ENCODE assay signal across 18 mouse cellular contexts in genomic region chr9:97103376-97104061, GRCm38 (mm10). TPM values are rescaled to one million over a fixed set of nuclear protein-coding genes. Genes with fewer than 3 reads are reported as not detected.
DNase-seq lines count a peak whose midpoint lies in the region; ATAC-seq and TF ChIP-seq lines count a peak whose summit lies in the region.
"Had no signal": no experiment of that assay in that cellular context is flagged by ENCODE, and none has a peak within 500 bp of the region (broad histone marks: within the 10 kb centered on the region; RNA-seq: fewer than 3 reads in every experiment).

No protein-coding gene starts in this region.

- H3K27ac ChIP-seq in liver, embryonic 11.5 days (ENCODE audit: low read depth, low read length): no peak overlapping the region
- 0 out of 2 replicates have a peak overlapping the region, but pooled peaks have one; percentile 4 for H3K27ac ChIP-seq in stomach, embryonic 15.5 days
- H3K27ac ChIP-seq: kidney, postnatal 0 days; limb, embryonic 10.5 days; neural tube, embryonic 12.5 days had no signal

- no peak for TF ChIP-seq CTCF in lung, adult 2 months (IDR thresholded peaks at IDR 0.05; ENCODE audit: insufficient read depth, low read length)

- H3K4me1 ChIP-seq in liver, embryonic 11.5 days (replicated peaks; ENCODE audit: control insufficient read depth, insufficient read depth, low read length): peaks cover 11% of the 10 kb centered on the region
- peaks cover 6% of the 10 kb centered on the region; the same call in 1 of the 2 replicates for H3K4me1 ChIP-seq in stomach, embryonic 15.5 days
- peaks cover 13% of the 10 kb centered on the region for H3K4me1 ChIP-seq in lung, adult 2 months (ENCODE audit: control insufficient read depth, insufficient read depth, low read length)
- H3K4me1 ChIP-seq: neural tube, embryonic 12.5 days had no signal

- no peak overlapping the region for H3K4me3 ChIP-seq in liver, embryonic 11.5 days (ENCODE audit: low read depth, low read length)
- H3K4me3 ChIP-seq in stomach, embryonic 15.5 days (replicated peaks): no peak overlapping the region
- no peak overlapping the region for H3K4me3 ChIP-seq in lung, adult 2 months (replicated peaks; ENCODE audit: extremely low read depth, low read depth, low read length)
- H3K4me3 ChIP-seq: limb, embryonic 10.5 days; neural tube, embryonic 12.5 days had no signal

- DNase-seq in heart, adult 11 months: peak; percentile 74
- DNase-seq in heart, adult 18-20 months: no peak
- peak; percentile 5 for DNase-seq in NIH3T3 (ENCODE audit: low read depth)
- DNase-seq in liver, embryonic 11.5 days (ENCODE audit: low spot score): no peak
- DNase-seq in embryo, embryonic 10 days (ENCODE audit: low spot score): no peak
- DNase-seq in lung, adult 2 months: no peak
- DNase-seq: adrenal gland, postnatal 10 days; heart, postnatal 36 days; midbrain, embryonic 14.5 days; retina, postnatal 1 day; thymus, postnatal 25 days had no signal

- H3K9ac ChIP-seq in liver, embryonic 11.5 days (ENCODE audit: low read depth, low read length): no peak overlapping the region
- H3K9ac ChIP-seq in stomach, embryonic 15.5 days: no peak overlapping the region
- H3K9ac ChIP-seq: neural tube, embryonic 12.5 days had no signal

- 68% methylated on average over 2 of the region's 2 CpGs for WGBS in liver, embryonic 11.5 days
- 58% methylated on average over 2 of the region's 2 CpGs for WGBS in stomach, embryonic 15.5 days
- 67% methylated on average over 2 of the region's 2 CpGs for WGBS in lung, adult 2 months

- H3K27me3 ChIP-seq in liver, embryonic 11.5 days (replicated peaks; ENCODE audit: control insufficient read depth, insufficient read depth, low read length): no peaks in the 10 kb centered on the region
- H3K27me3 ChIP-seq in stomach, embryonic 15.5 days (replicated peaks): no peaks in the 10 kb centered on the region
- H3K27me3 ChIP-seq: neural tube, embryonic 12.5 days; Patski had no signal

- ATAC-seq in liver, embryonic 11.5 days (replicated peaks; ENCODE audit: low FRiP score): peak; percentile 82
- peak; percentile 50; the same call in 1 of the 2 replicates for ATAC-seq in stomach, embryonic 15.5 days (ENCODE audit: insufficient read depth, low FRiP score, low read depth)
- no peak for ATAC-seq in activated CD4-positive, CD25-positive, alpha-beta regulatory T cell, adult 4 months
- ATAC-seq: lung, postnatal 0 days; Patski had no signal

- no peak for TF ChIP-seq POLR2A in lung, adult 2 months (IDR thresholded peaks at IDR 0.05; ENCODE audit: borderline replicate concordance, extremely low read depth, low read depth, low read length)

- H3K36me3 ChIP-seq in liver, embryonic 11.5 days (ENCODE audit: control insufficient read depth, insufficient read depth, low read length): no peaks in the 10 kb centered on the region
- H3K36me3 ChIP-seq in stomach, embryonic 15.5 days: no peaks in the 10 kb centered on the region

- no peak overlapping the region for H3K4me2 ChIP-seq in liver, embryonic 11.5 days
- H3K4me2 ChIP-seq in stomach, embryonic 15.5 days: no peak overlapping the region
- H3K4me2 ChIP-seq: neural tube, embryonic 12.5 days had no signal

- no peaks in the 10 kb centered on the region for H3K9me3 ChIP-seq in liver, embryonic 11.5 days (ENCODE audit: control insufficient read depth, low read length)
- H3K9me3 ChIP-seq in stomach, embryonic 15.5 days: no peaks in the 10 kb centered on the region
- H3K9me3 ChIP-seq: limb, embryonic 10.5 days; neural tube, embryonic 12.5 days had no signal

RNA-seq across cellular contexts. Expression of gene Slc25a36, which starts 7.4 kb away (rescaled TPM):
- 10 to 100 TPM; 38.5 to 38.6 TPM for total RNA-seq in heart, adult 18-20 months (2021)
- 37.2 and 38.6 TPM in 2 replicates for polyA plus RNA-seq in liver, embryonic 11.5 days (2014; fragmentation: Nextera tagmentation; extraction: Ambion mirVana)
- polyA plus RNA-seq in stomach, embryonic 15.5 days (2015; fragmentation: Nextera tagmentation; extraction: Ambion mirVana): 72.0 and 74.2 TPM in 2 replicates
- polyA plus RNA-seq in activated CD4-positive, CD25-positive, alpha-beta regulatory T cell, adult 4 months (2017; shearing (Covaris generic)): 10 to 100 TPM; 50.2 to 59.9 TPM
- 17.0 and 31.9 TPM in 2 replicates for polyA plus RNA-seq in lung, adult 2 months (2012; rRNA removed)

Comparison
In these comparisons a context has a peak if more than half of its experiments do, and no peak if none do; other contexts are left out.
1. DNase-seq: peak in heart, adult 11 months (single experiment) and NIH3T3 (single experiment); none in heart, adult 18-20 months (0 of 2), liver, embryonic 11.5 days (single experiment), embryo, embryonic 10 days (single experiment) and lung, adult 2 months (single experiment).